Mouse (Mus musculus) MEL (cell line): Measurements from ENCODE around the gene Rnf5. TPM values are rescaled to one million over a fixed set of nuclear protein-coding genes. Genes with fewer than 3 reads are reported as not detected.

Source experiments
- DNase-seq: peaks from one replicate; pipeline ENCODE4 v3.0.0; 2011; ENCODE audit warnings: low read depth, low spot score
- H3K27ac ChIP-seq: 2 replicates; pipeline ENCODE4 v1.5.1; 2012; ENCODE audit warnings: low read depth, mild to moderate bottlenecking, control low read depth, low read length, moderate library complexity; ENCODE audit not compliant: control insufficient read depth
- H3K27me3 ChIP-seq, 2 experiments: fragments of 150-350 bp in 1 of 2; sonication (generic) in 1 of 2; 2 replicates each; pipeline ENCODE4 v1.6.1; 2012; ENCODE audit warnings: low read length in 2 of 2, mild to moderate bottlenecking in 2 of 2, improper control_type of control experiment in 1 of 2, moderate library complexity in 1 of 2; ENCODE audit not compliant: insufficient read depth in 2 of 2, control insufficient read depth in 1 of 2
- H3K36me3 ChIP-seq, 2 experiments: 2 replicates each; pipeline ENCODE4 v1.6.1; 2012 to 2014; ENCODE audit warnings: low read length in 2 of 2, improper control_type of control experiment in 1 of 2, inconsistent platforms in 1 of 2, mild to moderate bottlenecking in 1 of 2; ENCODE audit not compliant: insufficient read depth in 2 of 2, control insufficient read depth in 1 of 2
- H3K4me1 ChIP-seq, 2 experiments: fragments of 150-350 bp in 1 of 2; sonication (generic) in 1 of 2; 2 replicates each; pipeline ENCODE4 v1.6.1; 2012; ENCODE audit warnings: low read length in 2 of 2, improper control_type of control experiment in 1 of 2, mild to moderate bottlenecking in 1 of 2; ENCODE audit not compliant: insufficient read depth in 2 of 2, control insufficient read depth in 1 of 2
- H3K4me3 ChIP-seq, 2 experiments: fragments of 150-350 bp in 1 of 2; sonication (generic) in 1 of 2; 2 replicates each; pipeline ENCODE4 v1.5.1; 2012; ENCODE audit warnings: low read depth in 2 of 2, low read length in 2 of 2, mild to moderate bottlenecking in 2 of 2, moderate library complexity in 2 of 2, control low read depth in 1 of 2, improper control_type of control experiment in 1 of 2; ENCODE audit not compliant: control insufficient read depth in 1 of 2, insufficient read depth in 1 of 2
- H3K79me2 ChIP-seq: 2 replicates; pipeline ENCODE4 v1.6.1; 2012; ENCODE audit warnings: mild to moderate bottlenecking, low read length, moderate library complexity; ENCODE audit not compliant: control insufficient read depth, poor library complexity, insufficient read depth
- H3K9ac ChIP-seq: 2 replicates; pipeline ENCODE4 v1.6.1; 2012; ENCODE audit warnings: low read depth, mild to moderate bottlenecking, control low read depth, low read length, moderate library complexity; ENCODE audit not compliant: control insufficient read depth, poor library complexity, severe bottlenecking
- H3K9me3 ChIP-seq: fragments of 150-350 bp; sonication (generic); replicated peaks from 2 replicates; pipeline ENCODE4 v1.6.1; 2012; ENCODE audit warnings: mild to moderate bottlenecking, low read length, improper control_type of control experiment, moderate library complexity; ENCODE audit not compliant: insufficient read depth
- GATA1 ChIP-seq: IDR thresholded peaks from 2 replicates; pipeline ENCODE4 v1.6.1; 2011; ENCODE audit warnings: low read depth, low read length, improper control_type of control experiment
- JUND ChIP-seq: IDR thresholded peaks from 2 replicates; pipeline ENCODE4 v1.6.1; 2011; ENCODE audit warnings: low read depth, mild to moderate bottlenecking, improper control_type of control experiment, low read length
- KAT2A ChIP-seq: conservative IDR thresholded peaks from 2 replicates; pipeline ENCODE4 v1.6.1; 2012; ENCODE audit warnings: low read depth, low read length, improper control_type of control experiment, inconsistent platforms
- MAFK ChIP-seq: IDR thresholded peaks from 2 replicates; pipeline ENCODE4 v1.6.1; 2011; ENCODE audit warnings: low read depth, mild to moderate bottlenecking, low read length, improper control_type of control experiment, borderline replicate concordance
- MAX ChIP-seq: IDR thresholded peaks from 2 replicates; pipeline ENCODE4 v1.6.1; 2011; ENCODE audit warnings: low read length, improper control_type of control experiment
- MEF2A ChIP-seq: IDR thresholded peaks from 2 replicates; pipeline ENCODE4 v1.6.1; 2014; ENCODE audit warnings: low read depth, mild to moderate bottlenecking, inconsistent platforms, low read length, improper control_type of control experiment; ENCODE audit not compliant: poor library complexity, insufficient replicate concordance, severe bottlenecking; ENCODE audit errors: extremely low read depth
- NRF1 ChIP-seq: IDR thresholded peaks from 2 replicates; pipeline ENCODE4 v1.6.1; 2014; ENCODE audit warnings: low read depth, mild to moderate bottlenecking, inconsistent platforms, low read length, improper control_type of control experiment, moderate library complexity; ENCODE audit not compliant: poor library complexity, insufficient read depth, severe bottlenecking
- SMC3 ChIP-seq: IDR thresholded peaks from 2 replicates; pipeline ENCODE4 v1.6.1; 2011; ENCODE audit warnings: low read depth, low read length, improper control_type of control experiment
- UBTF ChIP-seq: IDR thresholded peaks from 2 replicates; pipeline ENCODE4 v1.6.1; 2012; ENCODE audit warnings: low read depth, mild to moderate bottlenecking, inconsistent platforms, low read length, improper control_type of control experiment, moderate library complexity, borderline replicate concordance; ENCODE audit not compliant: insufficient read depth
- ZKSCAN1 ChIP-seq: IDR thresholded peaks from 2 replicates; pipeline ENCODE4 v1.6.1; 2012; ENCODE audit warnings: low read depth, mild to moderate bottlenecking, inconsistent platforms, low read length, improper control_type of control experiment, moderate library complexity
- ZMIZ1 ChIP-seq: IDR thresholded peaks from 2 replicates; pipeline ENCODE4 v1.6.1; 2012; ENCODE audit warnings: low read depth, mild to moderate bottlenecking, inconsistent platforms, low read length, improper control_type of control experiment, moderate library complexity
- ZNF384 ChIP-seq: IDR thresholded peaks from 2 replicates; pipeline ENCODE4 v1.6.1; 2012; ENCODE audit warnings: low read depth, mild to moderate bottlenecking, inconsistent platforms, low read length, improper control_type of control experiment
- polyA plus RNA-seq, 2 experiments: library from polyadenylated mRNA; stranded (reverse) in 1 of 2; unstranded in 1 of 2; fragments of >175 nt in 1 of 2; fragments of >200 nt in 1 of 2; gene quantifications; 2 replicates each; pipeline versions ENCODE4 v1.2.1 to v1.2.4; 2012; ENCODE audit warnings: low replicate concordance in 2 of 2, low read depth in 1 of 2; ENCODE audit not compliant: insufficient read length in 2 of 2, insufficient read depth in 1 of 2, missing spikeins in 1 of 2
- total RNA-seq: library from RNA; depleted of rRNA; stranded (reverse); fragments of 300-350 nt; gene quantifications from 2 replicates; pipeline ENCODE4 v1.2.3, GENCODE M21; 2012

The Rnf5 gene
- total and polyA plus RNA-seq, 3 experiments, result 24.8 to 85.1 TPM; not detected in 1

DNA sequence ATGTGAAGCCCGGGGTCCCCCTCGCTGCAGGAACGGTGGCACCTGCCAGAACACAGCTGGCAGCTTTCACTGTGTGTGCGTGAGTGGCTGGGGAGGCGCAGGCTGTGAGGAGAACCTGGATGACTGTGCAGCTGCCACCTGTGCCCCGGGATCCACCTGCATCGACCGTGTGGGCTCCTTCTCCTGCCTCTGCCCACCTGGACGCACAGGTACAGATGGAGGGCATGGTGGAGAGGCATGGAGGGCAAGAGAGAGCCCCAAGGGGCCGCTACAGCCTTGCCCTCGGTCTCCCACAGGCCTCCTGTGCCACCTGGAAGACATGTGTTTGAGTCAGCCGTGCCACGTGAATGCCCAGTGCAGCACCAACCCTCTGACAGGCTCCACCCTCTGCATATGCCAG, 35.1 kb downstream of the Rnf5 start:
- Histone ChIP-seq H3K9me3 (no peaks in the 10 kb centered on the region), H3K27me3 (peaks cover 0 to 4% of the 10 kb centered on the region in 2 experiments; a peak in 2 of 4 replicates), H3K9ac (no peak overlapping the region), H3K4me3 (no peak overlapping the region), H3K79me2 (no peaks in the 10 kb centered on the region), H3K4me1 (no peaks in the 10 kb centered on the region; a peak in 1 of 4 replicates), H3K27ac (no peak overlapping the region), H3K36me3 (no peaks in the 10 kb centered on the region)
- DNase-seq, result no peak
- no peak for TF ChIP-seq GATA1
- TF ChIP-seq KAT2A, result no peak
- TF ChIP-seq MEF2A, result no peak
- TF ChIP-seq MAFK, result no peak

DNA sequence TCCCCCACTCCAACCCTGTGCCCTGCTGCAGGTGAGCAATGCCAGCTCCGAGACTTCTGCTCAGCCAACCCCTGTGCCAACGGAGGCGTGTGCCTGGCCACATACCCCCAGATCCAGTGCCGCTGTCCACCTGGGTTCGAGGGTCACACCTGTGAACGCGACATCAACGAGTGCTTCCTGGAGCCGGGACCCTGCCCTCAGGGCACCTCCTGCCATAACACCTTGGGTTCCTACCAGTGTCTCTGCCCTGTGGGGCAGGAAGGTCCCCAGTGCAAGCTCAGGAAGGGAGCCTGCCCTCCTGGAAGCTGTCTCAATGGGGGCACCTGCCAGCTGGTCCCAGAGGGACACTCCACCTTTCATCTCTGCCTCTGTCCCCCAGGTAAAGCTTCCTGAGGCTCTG, 36.2 kb downstream of the Rnf5 start:
- no peak overlapping the region for H3K27ac ChIP-seq
- no peak overlapping the region for H3K4me3 ChIP-seq
- no peak overlapping the region for H3K9ac ChIP-seq
- no peaks in the 10 kb centered on the region for H3K79me2 ChIP-seq
- H3K9me3 ChIP-seq, result no peaks in the 10 kb centered on the region
- no peak for DNase-seq
- no peaks in the 10 kb centered on the region; a peak in 1 of 4 replicates for H3K4me1 ChIP-seq
- TF ChIP-seq ZMIZ1 (no peak), MAX (no peak), ZKSCAN1 (no peak), UBTF (no peak), MEF2A (no peak)
- H3K36me3 ChIP-seq, result no peaks in the 10 kb centered on the region
- peaks cover 0 to 4% of the 10 kb centered on the region in 2 experiments; a peak in 2 of 4 replicates for H3K27me3 ChIP-seq

DNA sequence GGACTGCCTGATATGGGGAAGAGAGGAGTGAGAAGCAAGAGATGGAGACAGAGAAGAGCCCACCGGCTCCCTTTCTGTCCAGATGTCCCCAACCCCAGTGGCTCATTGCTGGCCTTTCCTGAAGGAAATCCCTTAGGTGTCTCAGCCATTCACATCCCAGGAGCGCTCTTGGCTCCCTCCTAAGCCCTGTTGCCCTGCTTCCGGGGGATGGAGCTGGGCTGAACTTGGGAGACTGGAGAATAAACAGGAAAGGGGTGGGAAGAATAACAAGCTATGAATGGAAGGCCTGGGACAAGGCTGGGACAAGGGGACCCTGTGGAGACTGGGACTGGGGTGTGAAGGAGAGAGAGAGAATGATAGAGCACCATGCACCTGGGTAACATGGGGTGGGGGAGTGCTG, 38.7 kb downstream of the Rnf5 start:
- no peaks in the 10 kb centered on the region for H3K9me3 ChIP-seq
- no peak for TF ChIP-seq JUND
- TF ChIP-seq MAFK, result no peak
- TF ChIP-seq SMC3, result no peak
- TF ChIP-seq ZNF384, result no peak
- no peak for TF ChIP-seq NRF1
- TF ChIP-seq, all 39 proteins: peak for 0
- Histone ChIP-seq H3K27me3 (peaks cover 0 to 4% of the 10 kb centered on the region in 2 experiments; a peak in 2 of 4 replicates), H3K9ac (no peak overlapping the region), H3K4me1 (peaks cover 4 to 14% of the 10 kb centered on the region in 2 experiments), H3K79me2 (no peaks in the 10 kb centered on the region), H3K36me3 (peaks cover 0 to 8% of the 10 kb centered on the region in 2 experiments; a peak in 2 of 4 replicates), H3K4me3 (no peak overlapping the region), H3K27ac (no peak overlapping the region)
- DNase-seq, result no peak
